Mouse (Mus musculus) olfactory bulb, adult 2 months (tissue): ENCODE data around the gene Ybx3.

Source experiments
- CTCF ChIP-seq: fragments of 200-500 bp; IDR thresholded peaks from 2 replicates; pipeline ENCODE4 v1.5.1; 2012; ENCODE audit warnings: low read depth, mild to moderate bottlenecking, low read length, moderate library complexity; ENCODE audit not compliant: insufficient read depth
- POLR2A ChIP-seq: fragments of 200-500 bp; IDR thresholded peaks from 2 replicates; pipeline ENCODE4 v1.6.1; 2012; ENCODE audit warnings: mild to moderate bottlenecking, low read depth, low read length, moderate library complexity; ENCODE audit not compliant: insufficient read depth

DNA sequence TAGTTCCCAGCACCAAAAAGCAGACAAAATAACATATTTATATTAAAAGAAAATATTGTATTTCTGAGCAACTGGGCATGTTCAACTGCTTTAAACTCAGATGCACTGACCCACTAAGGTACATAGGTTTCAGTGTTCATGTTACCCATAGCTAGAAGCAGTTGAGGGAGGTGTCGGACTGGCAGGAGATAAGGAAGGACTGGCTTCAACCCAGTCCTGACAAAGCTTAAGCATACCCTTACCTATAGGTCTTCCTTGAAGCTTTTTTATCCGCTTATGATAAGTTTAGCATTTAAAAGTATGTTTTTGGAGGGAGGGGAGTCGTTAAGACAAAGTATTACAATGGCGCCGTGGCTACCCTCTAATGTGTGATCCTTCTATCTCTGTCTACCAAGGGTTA lies 17.5 kb downstream of the Ybx3 start:
- TF ChIP-seq POLR2A (no peak), CTCF (no peak)
